Mouse (Mus musculus) fibroblast of lung, adult 2 months (primary cell): Measurements from ENCODE around the gene Prkcsh.
A peak's percentile ranks its signal among the peaks of the same experiment; 100 is the strongest.

Experiments used
- DNase-seq: peaks from one replicate; pipeline ENCODE4 v3.0.0-alpha.2; 2011; ENCODE audit warnings: low read depth

Prkcsh gene

GRCm38 (mm10) chr9:21987592-21988342, 14.8 kb upstream of the Prkcsh start:
- no peak for DNase-seq

- no peak for DNase-seq
These were observed 14.0 kb upstream of the Prkcsh start for GRCm38 (mm10) chr9:21988421-21989101.

- peak; percentile 10 for DNase-seq
These were observed 13.1 kb upstream of the Prkcsh start, which contains the start of gene Rgl3 for GRCm38 (mm10) chr9:21989230-21990110. Gene Rgl3, minus strand, starts transcription at chr9:21989446.

GRCm38 (mm10) chr9:21992227-21992626, 10.4 kb upstream of the Prkcsh start:
- DNase-seq = no peak

- no peak for DNase-seq
These were observed 6.3 kb upstream of the Prkcsh start for GRCm38 (mm10) chr9:21996178-21996867.

- no peak for DNase-seq
These were observed 2.3 kb upstream of the Prkcsh start for GRCm38 (mm10) chr9:22000296-22000695.

- DNase-seq = no peak
These were observed 973 bp upstream of the Prkcsh start for GRCm38 (mm10) chr9:22001633-22002032.

- no peak for DNase-seq
These were observed 553 bp downstream of the Prkcsh start for GRCm38 (mm10) chr9:22003163-22003554.

- no peak for DNase-seq
These were observed 1.9 kb downstream of the Prkcsh start for GRCm38 (mm10) chr9:22004546-22004945.

- DNase-seq = no peak
These were observed 8.4 kb downstream of the Prkcsh start for GRCm38 (mm10) chr9:22011055-22011454.

GRCm38 (mm10) chr9:22012731-22013130, 10.1 kb downstream of the Prkcsh start:
- no peak for DNase-seq

- no peak for DNase-seq
These were observed 13.6 kb downstream of the Prkcsh start for GRCm38 (mm10) chr9:22016245-22016644.

GRCm38 (mm10) chr9:22017208-22017825, 14.7 kb downstream of the Prkcsh start:
- DNase-seq = no peak

GRCm38 (mm10) chr9:22024592-22024991, 22.0 kb downstream of the Prkcsh start:
- DNase-seq = no peak

- DNase-seq = no peak
These were observed 25.9 kb downstream of the Prkcsh start for GRCm38 (mm10) chr9:22028467-22028866.

- no peak for DNase-seq
These were observed 27.8 kb downstream of the Prkcsh start for GRCm38 (mm10) chr9:22030386-22030785.

- DNase-seq = no peak
These were observed 32.9 kb downstream of the Prkcsh start for GRCm38 (mm10) chr9:22035300-22036044.

- DNase-seq = no peak
These were observed 35.2 kb downstream of the Prkcsh start for GRCm38 (mm10) chr9:22037826-22038225.

GRCm38 (mm10) chr9:22041832-22042231, 39.2 kb downstream of the Prkcsh start:
- no peak for DNase-seq

GRCm38 (mm10) chr9:22047329-22047728, 44.7 kb downstream of the Prkcsh start:
- DNase-seq = no peak

GRCm38 (mm10) chr9:22049315-22049714, 46.7 kb downstream of the Prkcsh start:
- DNase-seq = no peak
